15 mouse cellular contexts compared by ENCODE assay signal in the genomic region with DNA sequence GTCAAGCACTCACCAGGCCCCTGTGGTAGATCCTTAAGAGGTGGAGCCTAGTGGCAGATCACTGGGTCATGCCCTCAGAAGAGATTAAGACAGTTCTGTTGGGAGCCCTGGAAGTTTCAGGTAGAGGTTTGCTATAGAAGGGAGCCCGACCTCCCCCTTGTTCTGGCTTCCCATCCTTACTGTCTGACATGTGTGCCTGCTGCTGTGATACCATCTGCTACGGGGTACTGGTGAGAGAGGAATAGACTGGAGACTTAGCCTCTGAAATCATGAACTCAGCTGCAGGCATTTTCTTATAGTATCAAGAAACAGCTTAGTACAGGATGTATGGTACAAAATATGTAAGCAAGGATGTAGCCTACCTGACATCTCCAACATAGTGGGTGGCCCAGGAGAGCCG. TPM values are rescaled to one million over a fixed set of nuclear protein-coding genes. Genes with fewer than 3 reads are reported as not detected.
DNase-seq lines count a peak whose midpoint lies in the region.
"Had no signal": no experiment of that assay in that cellular context is flagged by ENCODE, and none has a peak within 500 bp of the region (broad histone marks: within the 10 kb centered on the region; RNA-seq: fewer than 3 reads in every experiment).

No protein-coding gene starts in this region.

- peak; percentile 92 for DNase-seq in brain, adult 2 months (ENCODE audit: low read depth, low spot score)
- peak; percentile 63 for DNase-seq in cerebellum, adult 11 months
- DNase-seq in cerebellum, adult 8-10 months = peak; percentile 67
- peak; percentile 65 to 78 for DNase-seq in cerebellum, postnatal 14 days
- no peak for DNase-seq in gastrocnemius, postnatal 4 days (ENCODE audit: low spot score in 2 of 2)
- no peak for DNase-seq in layer of hippocampus, adult 9-11 months
- DNase-seq in heart, postnatal 14 days = no peak
- DNase-seq: adrenal gland, adult 2 months; adrenal gland, postnatal 25 days; embryo, embryonic 11 days; gastrocnemius, adult 2 months; gastrocnemius, postnatal 25 days; heart, adult 18-20 months; heart, postnatal 10 days; kidney, adult 18-20 months had no signal

- intact Hi-C loops in heart, postnatal 14 days (cut with DNase I) = no loop called here

RNA-seq across cellular contexts. Expression of gene Foxred2, which starts 3.6 kb away (rescaled TPM):
- total RNA-seq in gastrocnemius, postnatal 4 days (2021) = 1 to 10 TPM; 1.4 to 1.5 TPM
- under 1 TPM; 0.41 to 0.59 TPM for total RNA-seq in heart, postnatal 14 days (2021)

RNA-seq across cellular contexts. Expression of gene Eif3d, which starts 17.7 kb away (rescaled TPM):
- total RNA-seq in gastrocnemius, postnatal 4 days (2021) = 100 to 1,000 TPM; 115 to 120 TPM
- total RNA-seq in heart, postnatal 14 days (2021) = 10 to 100 TPM; 72.3 to 75.6 TPM

RNA-seq across cellular contexts. Expression of gene Txn2, which starts 24.1 kb away (rescaled TPM):
- total RNA-seq in gastrocnemius, postnatal 4 days (2021) = 100 to 1,000 TPM; 152 to 157 TPM
- 100 to 1,000 TPM; 234 to 248 TPM for total RNA-seq in heart, postnatal 14 days (2021)

Comparison
In these comparisons a context has a peak if more than half of its experiments do, and no peak if none do; other contexts are left out.
1. DNase-seq: peak in brain, adult 2 months (single experiment), cerebellum, adult 11 months (single experiment), cerebellum, adult 8-10 months (single experiment) and cerebellum, postnatal 14 days (2 of 2); none in gastrocnemius, postnatal 4 days (0 of 2), layer of hippocampus, adult 9-11 months (single experiment) and heart, postnatal 14 days (0 of 2).